Mouse (Mus musculus) olfactory bulb, adult 2 months (tissue): ENCODE measurements around the gene Rassf10. TPM values are rescaled to one million over a fixed set of nuclear protein-coding genes. Genes with fewer than 3 reads are reported as not detected.

Experiments
- H3K27ac ChIP-seq: fragments of 200-500 bp; 2 replicates; pipeline ENCODE4 v1.5.1; 2012; ENCODE audit warnings: low read depth, low read length; ENCODE audit not compliant: insufficient read depth
- H3K4me1 ChIP-seq: fragments of 200-500 bp; 2 replicates; pipeline ENCODE4 v1.6.1; 2012; ENCODE audit warnings: low read length; ENCODE audit not compliant: control insufficient read depth, insufficient read depth
- H3K4me3 ChIP-seq: fragments of 200-500 bp; 2 replicates; pipeline ENCODE4 v1.5.1; 2012; ENCODE audit warnings: mild to moderate bottlenecking, low read depth, low read length, moderate library complexity; ENCODE audit not compliant: insufficient read depth
- CTCF ChIP-seq: fragments of 200-500 bp; IDR thresholded peaks from 2 replicates; pipeline ENCODE4 v1.5.1; 2012; ENCODE audit warnings: low read depth, mild to moderate bottlenecking, low read length, moderate library complexity; ENCODE audit not compliant: insufficient read depth
- POLR2A ChIP-seq: fragments of 200-500 bp; IDR thresholded peaks from 2 replicates; pipeline ENCODE4 v1.6.1; 2012; ENCODE audit warnings: mild to moderate bottlenecking, low read depth, low read length, moderate library complexity; ENCODE audit not compliant: insufficient read depth
- WGBS: fragments of 180-500 bp; shearing (Covaris S2); methylation state at CpG from one replicate; pipeline ENCODE4 v1.1.7; 2018; 5-methylcytosine and 5-hydroxymethylcytosine counted together
- polyA plus RNA-seq: library from polyadenylated mRNA; stranded (reverse); fragments of >200 nt; gene quantifications from 2 replicates; pipeline ENCODE4 v1.2.4, GENCODE M21; 2012; ENCODE audit warnings: low replicate concordance; ENCODE audit not compliant: missing spikeins, insufficient read depth, insufficient read length

The Rassf10 gene
- not detected in 2 replicates for polyA plus RNA-seq

DNA sequence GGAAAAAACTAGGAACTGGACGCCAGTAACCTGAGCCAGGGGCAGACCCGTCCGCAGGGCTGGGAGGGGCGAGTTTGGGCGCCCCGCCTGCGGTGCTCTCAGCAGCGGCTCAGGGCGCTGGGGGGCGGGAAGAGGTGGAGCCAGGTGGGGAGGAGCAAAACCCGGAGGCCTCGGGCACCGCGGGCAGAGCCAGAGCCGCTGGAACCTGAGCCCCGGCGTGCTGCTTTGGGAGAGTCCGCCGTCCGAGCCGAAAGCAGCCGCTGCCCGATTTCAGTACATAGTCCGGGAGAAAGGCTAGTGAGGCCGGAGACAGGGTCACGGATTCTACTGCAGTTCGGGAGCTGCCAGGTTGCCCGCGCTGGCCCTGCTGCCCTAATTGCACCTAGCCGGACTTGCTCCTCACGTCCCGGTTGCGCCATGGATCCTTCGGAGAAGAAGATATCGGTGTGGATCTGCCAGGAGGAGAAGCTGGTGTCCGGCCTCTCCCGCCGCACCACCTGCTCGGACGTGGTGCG is at the start of gene Rassf10:
Gene Rassf10 (plus strand): TSS at position 186 of the 515 bp plus-strand sequence.
- TF ChIP-seq CTCF, result no peak
- no peak for TF ChIP-seq POLR2A
- H3K4me3 ChIP-seq, result peak within 1 kb of the TSS; percentile 22
- 2% methylated on average over 41 of the region's 41 CpGs for WGBS
- peaks cover 20% of the 10 kb centered on the region for H3K4me1 ChIP-seq
- no peak within 1 kb of the TSS for H3K27ac ChIP-seq

DNA sequence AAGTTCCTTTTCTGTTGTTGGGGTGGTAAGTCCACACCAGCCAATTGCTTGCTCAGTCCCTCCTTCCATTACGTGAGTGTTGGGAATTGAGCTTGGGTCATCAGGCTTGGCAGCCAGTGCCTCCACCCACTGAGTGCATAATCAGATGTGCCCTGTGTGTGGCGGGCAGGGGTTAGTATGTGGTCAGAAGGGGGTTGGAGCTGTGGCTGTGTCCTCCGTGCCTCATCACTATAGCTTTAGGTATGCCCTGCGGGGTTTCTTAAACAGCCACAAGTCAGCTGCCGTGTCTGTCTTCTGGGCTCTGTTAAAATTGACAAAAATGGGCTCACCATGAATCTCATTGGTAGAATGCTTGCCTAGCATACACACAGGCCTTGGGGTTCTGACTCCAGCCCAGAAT is 46.9 kb upstream of the Rassf10 start:
- Histone ChIP-seq H3K4me3 (no peak overlapping the region), H3K4me1 (no peaks in the 10 kb centered on the region), H3K27ac (no peak overlapping the region)
- 89% methylated on average over 5 of the region's 5 CpGs for WGBS
- TF ChIP-seq POLR2A (no peak), CTCF (no peak)

DNA sequence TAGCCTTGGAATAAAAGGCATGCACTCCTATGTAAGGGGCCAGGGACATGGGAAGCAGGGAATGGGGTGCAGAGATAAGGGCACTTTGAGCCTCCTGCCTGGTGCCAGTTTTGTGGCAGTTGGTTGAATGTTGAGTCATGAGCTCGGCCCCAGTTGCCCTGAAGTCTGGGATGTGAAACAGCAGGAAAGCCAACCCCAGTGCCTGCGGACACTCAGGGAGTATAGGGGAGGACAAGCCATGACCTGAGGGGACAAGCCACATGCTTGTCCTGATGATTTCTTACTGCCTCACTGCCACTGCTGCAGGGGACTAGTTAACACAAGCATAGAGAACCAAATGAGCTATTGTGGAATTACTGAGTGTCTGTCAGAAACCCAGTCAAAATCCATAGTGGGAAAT is 46.3 kb upstream of the Rassf10 start:
- no peak for TF ChIP-seq POLR2A
- Histone ChIP-seq H3K4me1 (no peaks in the 10 kb centered on the region), H3K4me3 (no peak overlapping the region), H3K27ac (no peak overlapping the region)
- 87% methylated on average over 2 of the region's 2 CpGs for WGBS

DNA sequence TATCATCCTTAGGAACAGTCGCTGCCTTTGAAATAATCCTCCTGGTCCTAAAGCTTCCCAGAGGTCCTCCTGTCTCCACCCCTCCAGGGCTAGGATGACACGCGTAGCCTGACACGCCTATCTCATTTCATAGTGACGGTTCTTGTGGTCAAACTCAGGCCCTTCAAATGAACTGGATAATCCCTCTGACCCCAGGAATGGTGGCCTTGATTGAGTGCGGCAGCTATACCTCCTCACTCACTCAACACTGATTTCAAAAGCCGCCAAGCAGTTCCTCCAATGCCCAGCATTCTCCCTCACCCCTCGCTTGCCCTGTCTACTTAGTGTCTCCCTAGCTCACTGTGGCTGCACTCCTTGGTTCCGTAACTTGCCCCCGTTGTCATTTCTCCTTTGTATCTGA is 44.6 kb upstream of the Rassf10 start:
- WGBS, result 94% methylated on average over 10 of the region's 10 CpGs
- no peaks in the 10 kb centered on the region for H3K4me1 ChIP-seq
- H3K4me3 ChIP-seq, result no peak overlapping the region
- no peak for TF ChIP-seq CTCF
- TF ChIP-seq POLR2A, result no peak
- H3K27ac ChIP-seq, result no peak overlapping the region

DNA sequence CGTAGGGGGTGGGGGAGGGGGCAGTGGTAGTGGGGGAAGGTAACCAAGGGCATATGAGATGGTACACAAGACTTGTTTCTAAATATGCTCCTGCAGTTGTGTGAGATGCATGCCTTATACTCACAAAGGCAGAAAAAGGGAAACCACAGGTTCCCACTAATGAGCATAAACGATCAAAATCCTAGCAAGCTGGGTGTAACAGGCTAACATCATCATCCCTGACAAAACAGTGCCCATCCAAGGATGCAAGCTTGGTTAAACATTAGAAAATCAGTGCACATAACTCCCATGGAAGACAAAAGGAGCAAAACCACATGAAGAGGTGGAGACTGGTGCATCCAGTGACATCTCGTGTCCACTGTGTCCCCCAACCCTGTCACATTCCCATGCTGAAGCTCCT is 40.8 kb upstream of the Rassf10 start:
- TF ChIP-seq POLR2A (no peak), CTCF (no peak)
- no peaks in the 10 kb centered on the region for H3K4me1 ChIP-seq
- no peak overlapping the region for H3K27ac ChIP-seq
- no peak overlapping the region for H3K4me3 ChIP-seq
- 83% methylated on average over 3 of the region's 3 CpGs for WGBS

DNA sequence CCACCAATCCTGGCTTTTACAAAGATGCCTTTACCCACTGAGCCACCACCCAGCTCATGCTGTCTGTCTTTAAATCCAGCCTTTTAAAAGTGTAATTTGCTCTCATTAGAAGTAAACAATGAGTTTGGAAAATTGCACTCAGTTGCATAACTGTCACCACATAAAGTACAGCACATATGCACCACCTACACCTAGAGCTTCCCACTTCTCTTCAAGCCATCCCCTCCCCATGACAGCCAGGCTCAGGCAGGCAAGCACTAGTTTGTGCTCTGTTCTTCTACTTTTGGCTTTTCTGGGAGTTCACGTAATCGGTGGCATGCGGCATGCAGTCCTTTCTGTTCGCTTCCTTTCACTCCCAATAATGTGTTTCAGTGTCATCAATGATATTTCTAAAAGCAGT is 38.2 kb upstream of the Rassf10 start:
- Histone ChIP-seq H3K4me3 (no peak overlapping the region), H3K27ac (no peak overlapping the region), H3K4me1 (peaks cover 6% of the 10 kb centered on the region; the same call in 1 of the 2 replicates)
- 44% methylated on average over 4 of the region's 4 CpGs for WGBS
- no peak for TF ChIP-seq POLR2A
- no peak for TF ChIP-seq CTCF

DNA sequence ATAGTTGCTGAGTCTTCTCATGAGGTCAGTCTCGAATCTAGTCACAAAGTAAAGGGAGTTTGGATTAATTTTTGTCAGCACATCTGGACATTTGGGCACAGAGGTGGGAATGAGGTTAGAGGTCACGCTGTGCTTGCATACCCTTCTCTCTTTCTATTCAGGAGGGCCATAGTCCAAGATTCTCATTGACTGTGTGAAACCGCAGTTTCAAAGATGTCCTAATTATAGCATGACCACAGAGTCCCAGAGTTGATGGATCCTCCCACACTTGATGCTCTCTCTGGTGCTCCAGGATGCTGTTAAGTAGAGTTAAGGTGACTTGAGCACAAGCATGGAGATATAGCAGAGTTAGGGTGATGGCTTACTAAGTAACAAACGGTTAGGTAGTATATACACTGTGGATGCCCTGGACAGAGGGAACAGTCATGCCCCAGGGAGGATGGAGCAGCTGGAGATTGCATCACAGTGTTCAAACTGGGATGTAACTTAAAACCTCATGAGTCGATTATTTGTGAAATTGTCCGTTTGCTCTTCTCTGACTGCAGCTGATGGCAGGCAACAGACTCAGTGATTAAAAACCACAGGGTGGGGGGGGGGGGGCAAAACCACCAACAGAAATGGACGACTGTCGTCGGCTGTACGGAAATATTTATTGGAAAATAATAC is 36.0 kb upstream of the Rassf10 start:
- Histone ChIP-seq H3K27ac (no peak overlapping the region), H3K4me3 (no peak overlapping the region), H3K4me1 (peaks cover 6% of the 10 kb centered on the region; the same call in 1 of the 2 replicates)
- 48% methylated on average over 10 of the region's 10 CpGs for WGBS
- no peak for TF ChIP-seq POLR2A
- TF ChIP-seq CTCF, result no peak

DNA sequence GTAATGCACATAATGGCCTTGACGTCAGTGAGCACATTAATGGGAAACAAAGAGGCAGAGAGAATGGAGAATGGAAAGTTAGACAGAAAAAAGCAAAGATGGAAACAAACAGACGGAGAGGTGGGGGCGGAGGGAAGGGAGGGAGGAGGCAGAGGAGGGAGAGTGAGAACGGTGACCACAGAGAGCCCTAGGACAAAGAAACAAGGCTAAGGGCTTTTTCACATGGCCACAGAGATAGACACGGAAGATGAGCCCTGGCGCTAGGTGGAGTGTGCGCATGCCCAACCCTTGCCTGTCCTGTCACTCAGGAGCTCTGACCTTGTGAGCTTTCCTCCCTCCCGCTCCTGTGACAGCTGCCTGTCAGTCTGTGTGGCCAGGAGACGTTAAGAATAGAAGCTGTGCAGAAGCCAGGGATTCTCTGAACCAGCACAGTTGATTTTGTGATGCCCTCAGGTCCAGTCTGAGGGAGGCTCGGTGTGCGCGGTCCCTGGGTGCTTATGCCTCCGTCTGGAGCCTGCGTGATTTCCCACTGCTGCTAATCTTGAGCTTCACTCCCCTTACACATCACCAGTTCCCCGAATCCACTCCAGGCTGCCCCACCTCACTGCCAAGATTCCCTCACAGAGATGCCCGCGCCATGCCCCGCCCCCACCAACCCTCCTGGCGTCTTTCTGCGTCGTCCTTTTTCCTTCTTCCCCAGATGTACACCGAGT is 35.3 kb upstream of the Rassf10 start:
- Histone ChIP-seq H3K4me1 (peaks cover 6% of the 10 kb centered on the region; the same call in 1 of the 2 replicates), H3K27ac (no peak overlapping the region), H3K4me3 (peak overlapping the region; percentile 6; the same call in 1 of the 2 replicates)
- TF ChIP-seq CTCF, result no peak
- TF ChIP-seq POLR2A, result no peak
- WGBS, result 44% methylated on average over 22 of the region's 22 CpGs

DNA sequence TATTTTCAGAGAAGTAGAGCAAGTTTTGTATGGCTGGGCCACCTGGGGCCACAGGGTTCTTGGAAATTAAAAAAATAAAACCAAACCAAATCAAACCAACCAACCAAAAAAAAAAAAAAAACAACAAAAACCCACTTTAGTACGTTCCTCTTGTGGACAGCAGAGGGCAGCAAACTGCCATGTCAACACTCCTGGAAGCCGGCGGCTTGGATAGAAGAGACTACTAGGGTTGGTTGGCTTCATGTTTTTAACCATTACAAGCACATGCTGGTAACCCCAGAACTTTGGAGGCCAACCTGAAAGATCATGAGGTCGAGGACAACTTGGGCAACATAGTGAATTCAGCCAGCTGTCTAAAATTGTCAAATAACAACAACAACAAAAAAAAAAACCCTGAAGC is 33.9 kb upstream of the Rassf10 start:
- 4% methylated on average over 4 of the region's 4 CpGs for WGBS
- Histone ChIP-seq H3K4me3 (no peak overlapping the region), H3K27ac (no peak overlapping the region), H3K4me1 (peaks cover 6% of the 10 kb centered on the region; the same call in 1 of the 2 replicates)
- 0 out of 2 replicates have a peak, but pooled peaks have one; percentile 13 for TF ChIP-seq CTCF
- TF ChIP-seq POLR2A, result no peak
